25 mouse cellular contexts compared by ENCODE assay signal in genomic region chr12:47202936-47203335, GRCm38 (mm10).
DNase-seq lines count a peak whose midpoint lies in the region; ATAC-seq and TF ChIP-seq lines count a peak whose summit lies in the region.
"Had no signal": no experiment of that assay in that cellular context is flagged by ENCODE, and none has a peak within 500 bp of the region (broad histone marks: within the 10 kb centered on the region; RNA-seq: fewer than 3 reads in every experiment).

No protein-coding gene starts in this region.

- no peaks in the 10 kb centered on the region for H3K27me3 ChIP-seq in hindbrain, embryonic 15.5 days
- no peaks in the 10 kb centered on the region for H3K27me3 ChIP-seq in hindbrain, embryonic 10.5 days (ENCODE audit: insufficient read depth, poor library complexity, severe bottlenecking)
- H3K27me3 ChIP-seq in kidney, adult 2 months (replicated peaks; ENCODE audit: control insufficient read depth, insufficient read depth, low read length), result no peaks in the 10 kb centered on the region
- no peaks in the 10 kb centered on the region for H3K27me3 ChIP-seq in midbrain, postnatal 0 days (ENCODE audit: insufficient read depth, low read length)
- no peaks in the 10 kb centered on the region for H3K27me3 ChIP-seq in midbrain, embryonic 10.5 days (ENCODE audit: low read depth, poor library complexity, severe bottlenecking)
- no peaks in the 10 kb centered on the region for H3K27me3 ChIP-seq in heart, embryonic 10.5 days (ENCODE audit: insufficient read depth, poor library complexity, severe bottlenecking)
- H3K27me3 ChIP-seq: embryonic facial prominence, embryonic 12.5 days; embryonic facial prominence, embryonic 15.5 days; heart, embryonic 12.5 days; heart, embryonic 15.5 days; intestine, embryonic 15.5 days had no signal

- no peak overlapping the region for H3K27ac ChIP-seq in hindbrain, embryonic 15.5 days (replicated peaks)
- H3K27ac ChIP-seq in hindbrain, embryonic 10.5 days, result no peak overlapping the region
- no peak overlapping the region for H3K27ac ChIP-seq in kidney, adult 2 months (ENCODE audit: insufficient read depth, low read depth, low read length)
- no peak overlapping the region for H3K27ac ChIP-seq in midbrain, postnatal 0 days (ENCODE audit: low read depth, low read length)
- no peak overlapping the region for H3K27ac ChIP-seq in midbrain, embryonic 10.5 days (replicated peaks)
- H3K27ac ChIP-seq in heart, embryonic 10.5 days, result no peak overlapping the region
- H3K27ac ChIP-seq: embryonic facial prominence, embryonic 12.5 days; embryonic facial prominence, embryonic 15.5 days; gastrocnemius, adult 2 months; heart, embryonic 15.5 days; intestine, embryonic 15.5 days had no signal

- no peak overlapping the region for H3K4me3 ChIP-seq in hindbrain, embryonic 15.5 days
- no peak overlapping the region for H3K4me3 ChIP-seq in hindbrain, embryonic 10.5 days
- H3K4me3 ChIP-seq in kidney, adult 2 months (ENCODE audit: insufficient read depth, low read depth, low read length), result no peak overlapping the region
- H3K4me3 ChIP-seq in midbrain, postnatal 0 days (ENCODE audit: low read depth, low read length), result no peak overlapping the region
- no peak overlapping the region for H3K4me3 ChIP-seq in midbrain, embryonic 10.5 days
- H3K4me3 ChIP-seq in heart, embryonic 10.5 days, result no peak overlapping the region
- H3K4me3 ChIP-seq: embryonic facial prominence, embryonic 12.5 days; embryonic facial prominence, embryonic 15.5 days; gastrocnemius, adult 2 months; heart, embryonic 12.5 days; heart, embryonic 15.5 days; intestine, embryonic 15.5 days had no signal

- no peaks in the 10 kb centered on the region for H3K9me3 ChIP-seq in hindbrain, embryonic 15.5 days
- H3K9me3 ChIP-seq in hindbrain, embryonic 10.5 days, result no peaks in the 10 kb centered on the region
- H3K9me3 ChIP-seq in midbrain, postnatal 0 days (ENCODE audit: low read length), result no peaks in the 10 kb centered on the region
- H3K9me3 ChIP-seq in midbrain, embryonic 10.5 days (replicated peaks), result no peaks in the 10 kb centered on the region
- H3K9me3 ChIP-seq in heart, embryonic 10.5 days, result no peaks in the 10 kb centered on the region
- H3K9me3 ChIP-seq: embryonic facial prominence, embryonic 12.5 days; embryonic facial prominence, embryonic 15.5 days; heart, embryonic 12.5 days; heart, embryonic 15.5 days; intestine, embryonic 15.5 days had no signal

- ATAC-seq in hindbrain, embryonic 15.5 days (ENCODE audit: low FRiP score, low read depth), result 0 out of 2 replicates have a peak, but pooled peaks have one; percentile 45
- ATAC-seq in midbrain, postnatal 0 days (ENCODE audit: low FRiP score), result no peak; the same call in 1 of the 2 replicates
- ATAC-seq: CD4-positive, CD25-positive, alpha-beta regulatory T cell, adult 4 months; forebrain, embryonic 14.5 days; forebrain, postnatal 0 days; intestine, embryonic 15.5 days had no signal

- H3K4me2 ChIP-seq in hindbrain, embryonic 15.5 days, result no peak overlapping the region
- H3K4me2 ChIP-seq in midbrain, postnatal 0 days (ENCODE audit: low read depth, low read length, poor library complexity, severe bottlenecking), result no peak overlapping the region
- H3K4me2 ChIP-seq: embryonic facial prominence, embryonic 12.5 days; embryonic facial prominence, embryonic 15.5 days; heart, embryonic 12.5 days; heart, embryonic 15.5 days; intestine, embryonic 15.5 days had no signal

- DNase-seq in hindbrain, embryonic 10.5 days (ENCODE audit: low spot score), result no peak
- DNase-seq in kidney, adult 2 months, result peak; percentile 5
- DNase-seq in kidney, postnatal 25 days, result no peak
- peak; percentile 71 for DNase-seq in midbrain, postnatal 0 days (ENCODE audit: low spot score)
- DNase-seq in midbrain, embryonic 10.5 days (ENCODE audit: low spot score), result no peak
- DNase-seq in heart, embryonic 10.5 days (ENCODE audit: low spot score), result no peak
- DNase-seq: adrenal gland, adult 2 months; adrenal gland, postnatal 14 days; cerebellum, adult 18-20 months; cerebellum, postnatal 25 days; forebrain, postnatal 0 days; gastrocnemius, adult 2 months; gastrocnemius, postnatal 14 days; heart, adult 11 months; heart, postnatal 10 days; heart, postnatal 36 days; kidney, adult 11 months had no signal

- 61% methylated on average over 1 of the region's 1 CpGs for WGBS in hindbrain, embryonic 15.5 days
- WGBS in hindbrain, embryonic 10.5 days, result 83% methylated on average over 1 of the region's 1 CpGs
- 32% methylated on average over 1 of the region's 1 CpGs for WGBS in kidney, adult 2 months
- WGBS in midbrain, postnatal 0 days, result 67% methylated on average over 1 of the region's 1 CpGs
- 85% methylated on average over 1 of the region's 1 CpGs for WGBS in midbrain, embryonic 10.5 days
- WGBS in heart, embryonic 10.5 days, result 69% methylated on average over 1 of the region's 1 CpGs

- H3K4me1 ChIP-seq in hindbrain, embryonic 15.5 days (replicated peaks), result no peaks in the 10 kb centered on the region
- H3K4me1 ChIP-seq in hindbrain, embryonic 10.5 days (replicated peaks), result no peaks in the 10 kb centered on the region
- no peaks in the 10 kb centered on the region for H3K4me1 ChIP-seq in kidney, adult 2 months (ENCODE audit: control insufficient read depth, insufficient read depth, low read length)
- no peaks in the 10 kb centered on the region for H3K4me1 ChIP-seq in midbrain, postnatal 0 days (ENCODE audit: insufficient read depth, low read length)
- no peaks in the 10 kb centered on the region for H3K4me1 ChIP-seq in midbrain, embryonic 10.5 days
- H3K4me1 ChIP-seq in heart, embryonic 10.5 days, result peaks cover 7% of the 10 kb centered on the region; the same call in 1 of the 2 replicates
- H3K4me1 ChIP-seq: embryonic facial prominence, embryonic 12.5 days; embryonic facial prominence, embryonic 15.5 days; heart, embryonic 15.5 days; intestine, embryonic 15.5 days had no signal

- H3K9ac ChIP-seq in hindbrain, embryonic 15.5 days, result no peak overlapping the region
- H3K9ac ChIP-seq in midbrain, postnatal 0 days (replicated peaks; ENCODE audit: low read length, poor library complexity, severe bottlenecking), result no peak overlapping the region
- H3K9ac ChIP-seq: embryonic facial prominence, embryonic 12.5 days; embryonic facial prominence, embryonic 15.5 days; forebrain, postnatal 0 days; heart, embryonic 12.5 days; heart, embryonic 15.5 days; intestine, embryonic 15.5 days had no signal

- H3K36me3 ChIP-seq in hindbrain, embryonic 15.5 days, result no peaks in the 10 kb centered on the region
- H3K36me3 ChIP-seq in hindbrain, embryonic 10.5 days, result no peaks in the 10 kb centered on the region
- no peaks in the 10 kb centered on the region for H3K36me3 ChIP-seq in kidney, adult 2 months (ENCODE audit: control insufficient read depth, insufficient read depth, low read length)
- H3K36me3 ChIP-seq in midbrain, postnatal 0 days (ENCODE audit: insufficient read depth, low read length), result no peaks in the 10 kb centered on the region
- no peaks in the 10 kb centered on the region for H3K36me3 ChIP-seq in midbrain, embryonic 10.5 days
- no peaks in the 10 kb centered on the region for H3K36me3 ChIP-seq in heart, embryonic 10.5 days
- H3K36me3 ChIP-seq: embryonic facial prominence, embryonic 12.5 days; embryonic facial prominence, embryonic 15.5 days; heart, embryonic 12.5 days; heart, embryonic 15.5 days; intestine, embryonic 15.5 days had no signal

- TF ChIP-seq CTCF in kidney, adult 2 months (conservative IDR thresholded peaks at IDR 0.05; ENCODE audit: insufficient read depth, insufficient read length, low read depth, low read length), result no peak
- TF ChIP-seq CTCF in midbrain, postnatal 0 days (IDR thresholded peaks at IDR 0.05), result no peak

- no peak for TF ChIP-seq POLR2A in kidney, adult 2 months (IDR thresholded peaks at IDR 0.05; ENCODE audit: low read depth, low read length)

Comparison
In these comparisons a context has a peak if more than half of its experiments do, and no peak if none do; other contexts are left out.
1. DNase-seq: peak in kidney, adult 2 months (single experiment) and midbrain, postnatal 0 days (single experiment); none in hindbrain, embryonic 10.5 days (single experiment), kidney, postnatal 25 days (0 of 2), midbrain, embryonic 10.5 days (single experiment) and heart, embryonic 10.5 days (single experiment).